Mouse (Mus musculus): ENCODE results near the gene Fam131b. TPM values are rescaled to one million over a fixed set of nuclear protein-coding genes. Genes with fewer than 3 reads are reported as not detected.

The Fam131b gene
- polyA plus RNA-seq, 1 experiment from 2014 or later, result not detected

DNA sequence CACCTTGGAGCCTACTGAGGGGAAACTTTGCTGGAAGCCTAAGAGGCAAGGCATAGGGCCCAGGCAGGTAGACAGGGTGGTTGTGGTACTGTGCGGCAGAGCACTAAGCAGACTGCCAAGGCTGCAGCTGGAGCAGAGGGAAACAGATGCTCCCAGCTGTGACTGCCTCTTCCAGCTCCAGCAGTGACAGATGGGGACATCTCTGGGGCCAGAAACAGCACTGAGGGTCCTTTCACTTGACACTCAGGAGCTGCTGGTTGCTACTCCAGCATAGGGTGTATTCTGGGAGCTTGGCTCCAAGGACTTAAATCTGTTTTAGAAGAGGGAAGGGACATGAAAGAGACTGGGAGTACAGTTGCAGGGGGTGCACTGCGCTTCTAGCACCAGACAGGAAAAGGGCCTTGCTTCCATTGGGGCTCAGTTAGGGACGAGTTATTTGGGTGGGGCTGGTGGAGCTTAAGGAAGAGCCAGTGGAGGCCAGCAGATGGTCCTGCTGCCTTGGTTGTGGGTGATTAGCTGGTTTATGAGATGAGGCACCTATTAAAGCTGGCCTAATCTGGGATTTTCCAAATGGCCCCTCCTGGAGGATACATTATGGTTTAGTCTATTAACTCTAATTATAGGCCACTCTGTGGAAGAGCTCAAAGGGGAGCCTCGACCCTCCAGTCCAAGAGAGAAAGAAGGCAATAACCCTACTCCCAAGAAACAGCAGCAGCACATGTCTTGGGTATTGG, 46.4 kb upstream of the Fam131b start:
- WGBS, result 54% methylated on average over 4 of the region's 4 CpGs
- H3K9ac ChIP-seq (ENCODE audit: low read depth, low read length), result no peak overlapping the region
- H3K27ac ChIP-seq, result no peak overlapping the region
- no peak for ATAC-seq (replicated peaks; ENCODE audit: low FRiP score, low read depth)
- H3K9me3 ChIP-seq (replicated peaks; ENCODE audit: low read length), result no peaks in the 10 kb centered on the region
- DNase-seq (ENCODE audit: low spot score), result no peak
- no peak overlapping the region for H3K4me2 ChIP-seq (ENCODE audit: low read length)
- no peaks in the 10 kb centered on the region for H3K36me3 ChIP-seq (ENCODE audit: insufficient read depth, low read length)
- TF ChIP-seq CTCF (IDR thresholded peaks at IDR 0.05; ENCODE audit: low read depth), result no peak
- peaks cover 13% of the 10 kb centered on the region; the same call in 1 of the 2 replicates for H3K4me1 ChIP-seq (replicated peaks; ENCODE audit: insufficient read depth, low read length)
- H3K27me3 ChIP-seq (ENCODE audit: insufficient read depth, low read length), result no peaks in the 10 kb centered on the region
- H3K4me3 ChIP-seq (replicated peaks; ENCODE audit: low read depth, low read length), result no peak overlapping the region

DNA sequence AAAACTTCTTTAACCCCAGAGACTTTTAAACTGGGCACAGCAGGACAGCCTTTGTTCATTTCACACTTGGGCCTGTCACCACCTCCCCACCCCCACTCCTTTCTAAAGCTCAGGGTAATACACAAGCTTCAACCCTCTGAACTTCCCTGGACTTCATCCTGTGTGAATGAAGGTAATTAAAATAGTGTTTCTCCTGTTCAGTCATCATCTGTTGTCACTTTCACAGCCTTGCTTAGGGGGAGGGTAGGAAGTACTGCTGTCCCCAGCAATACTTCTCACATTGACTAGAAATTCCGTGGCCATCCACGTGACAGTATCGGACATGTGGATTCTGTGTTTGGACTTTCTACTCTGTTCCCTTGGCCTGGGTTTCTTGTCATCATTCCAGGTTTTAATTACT, 45.4 kb upstream of the Fam131b start:
- no peak overlapping the region for H3K9ac ChIP-seq (ENCODE audit: low read depth, low read length)
- H3K27me3 ChIP-seq (ENCODE audit: insufficient read depth, low read length), result no peaks in the 10 kb centered on the region
- H3K4me2 ChIP-seq (ENCODE audit: low read length), result no peak overlapping the region
- peaks cover 13% of the 10 kb centered on the region; the same call in 1 of the 2 replicates for H3K4me1 ChIP-seq (replicated peaks; ENCODE audit: insufficient read depth, low read length)
- ATAC-seq (replicated peaks; ENCODE audit: low FRiP score, low read depth), result no peak
- H3K36me3 ChIP-seq (ENCODE audit: insufficient read depth, low read length), result no peaks in the 10 kb centered on the region
- TF ChIP-seq CTCF (IDR thresholded peaks at IDR 0.05; ENCODE audit: low read depth), result no peak
- H3K9me3 ChIP-seq (replicated peaks; ENCODE audit: low read length), result no peaks in the 10 kb centered on the region
- no peak overlapping the region for H3K4me3 ChIP-seq (replicated peaks; ENCODE audit: low read depth, low read length)
- 34% methylated on average over 3 of the region's 3 CpGs for WGBS
- DNase-seq (ENCODE audit: low spot score), result no peak
- H3K27ac ChIP-seq, result no peak overlapping the region

DNA sequence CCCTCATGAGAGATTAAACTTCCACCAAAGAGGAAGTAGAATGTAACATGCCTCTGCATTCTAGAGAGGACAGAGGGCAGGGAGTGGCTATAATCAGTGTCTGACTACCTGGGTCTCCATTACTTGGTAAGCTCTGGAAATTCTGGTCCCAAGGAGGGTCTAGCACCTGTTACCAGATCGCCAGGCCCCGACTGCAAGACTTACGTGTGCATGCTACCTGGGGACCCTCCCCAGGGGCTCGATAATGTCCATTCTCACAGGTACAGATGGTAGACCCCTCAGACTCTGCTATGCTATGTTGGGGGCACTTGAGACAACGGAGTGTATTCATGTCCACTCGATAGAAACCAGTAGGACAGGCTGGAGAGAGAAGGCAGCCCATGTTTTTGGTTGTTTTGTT, 40.8 kb upstream of the Fam131b start:
- Histone ChIP-seq H3K9me3 (replicated peaks; ENCODE audit: low read length) (no peaks in the 10 kb centered on the region), H3K4me1 (replicated peaks; ENCODE audit: insufficient read depth, low read length) (no peaks in the 10 kb centered on the region), H3K27ac (no peak overlapping the region), H3K27me3 (ENCODE audit: insufficient read depth, low read length) (no peaks in the 10 kb centered on the region), H3K9ac (ENCODE audit: low read depth, low read length) (no peak overlapping the region), H3K4me2 (ENCODE audit: low read length) (no peak overlapping the region), H3K4me3 (replicated peaks; ENCODE audit: low read depth, low read length) (no peak overlapping the region), H3K36me3 (ENCODE audit: insufficient read depth, low read length) (peaks cover 4% of the 10 kb centered on the region)
- no peak for DNase-seq (ENCODE audit: low spot score)
- no peak for TF ChIP-seq CTCF (IDR thresholded peaks at IDR 0.05; ENCODE audit: low read depth)
- 92% methylated on average over 6 of the region's 6 CpGs for WGBS
- no peak for ATAC-seq (replicated peaks; ENCODE audit: low FRiP score, low read depth)

DNA sequence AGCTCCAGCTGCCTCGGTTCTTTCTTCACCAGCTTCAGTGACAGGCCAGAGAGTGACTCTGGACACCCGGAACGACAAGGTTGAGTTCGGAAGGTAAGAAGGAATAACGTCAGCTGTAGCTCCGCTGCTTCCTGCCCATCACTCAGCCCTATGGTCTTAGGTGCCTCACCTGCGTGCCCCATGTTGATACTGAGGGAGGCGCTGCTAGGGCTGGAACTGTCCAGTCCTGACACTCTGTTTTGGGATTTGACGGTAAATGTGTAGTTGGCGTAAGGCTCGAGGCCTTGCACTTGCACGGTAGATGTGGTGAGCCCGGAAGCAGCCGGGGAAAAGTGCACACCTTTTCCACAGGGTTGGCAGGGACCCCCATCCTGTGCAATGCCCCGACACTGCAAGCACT, 40.2 kb upstream of the Fam131b start:
- H3K36me3 ChIP-seq (ENCODE audit: insufficient read depth, low read length), result peaks cover 10% of the 10 kb centered on the region
- H3K4me3 ChIP-seq (replicated peaks; ENCODE audit: low read depth, low read length), result no peak overlapping the region
- H3K4me2 ChIP-seq (ENCODE audit: low read length), result no peak overlapping the region
- ATAC-seq (replicated peaks; ENCODE audit: low FRiP score, low read depth), result no peak
- no peak overlapping the region for H3K27ac ChIP-seq
- H3K9ac ChIP-seq (ENCODE audit: low read depth, low read length), result no peak overlapping the region
- H3K9me3 ChIP-seq (replicated peaks; ENCODE audit: low read length), result no peaks in the 10 kb centered on the region
- H3K4me1 ChIP-seq (replicated peaks; ENCODE audit: insufficient read depth, low read length), result no peaks in the 10 kb centered on the region
- DNase-seq (ENCODE audit: low spot score), result no peak
- no peak for TF ChIP-seq CTCF (IDR thresholded peaks at IDR 0.05; ENCODE audit: low read depth)
- 88% methylated on average over 15 of the region's 15 CpGs for WGBS
- no peaks in the 10 kb centered on the region for H3K27me3 ChIP-seq (ENCODE audit: insufficient read depth, low read length)

DNA sequence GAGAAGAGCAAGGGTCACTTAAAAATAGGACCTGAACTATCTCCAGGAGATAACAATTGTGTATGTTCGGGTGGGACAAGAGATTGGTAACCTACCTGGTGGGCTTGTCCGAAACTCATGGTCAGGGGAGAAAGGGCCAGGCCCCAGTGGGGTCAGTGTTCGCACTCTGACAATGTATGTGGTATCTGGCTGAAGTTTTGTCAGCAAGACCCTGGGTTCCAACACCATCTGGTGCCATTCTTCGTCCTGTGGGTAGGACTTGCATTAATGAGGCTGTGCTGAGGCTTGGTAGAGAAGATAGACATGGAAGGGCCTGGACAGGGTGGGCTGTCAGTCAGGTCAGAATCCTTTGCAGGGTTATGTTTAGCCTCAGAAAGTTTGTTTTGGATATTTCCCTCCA, 39.6 kb upstream of the Fam131b start:
- Histone ChIP-seq H3K4me3 (replicated peaks; ENCODE audit: low read depth, low read length) (no peak overlapping the region), H3K9ac (ENCODE audit: low read depth, low read length) (no peak overlapping the region), H3K27ac (no peak overlapping the region), H3K4me2 (ENCODE audit: low read length) (no peak overlapping the region), H3K36me3 (ENCODE audit: insufficient read depth, low read length) (peaks cover 16% of the 10 kb centered on the region), H3K9me3 (replicated peaks; ENCODE audit: low read length) (no peaks in the 10 kb centered on the region), H3K27me3 (ENCODE audit: insufficient read depth, low read length) (no peaks in the 10 kb centered on the region), H3K4me1 (replicated peaks; ENCODE audit: insufficient read depth, low read length) (no peaks in the 10 kb centered on the region)
- no peak for TF ChIP-seq CTCF (IDR thresholded peaks at IDR 0.05; ENCODE audit: low read depth)
- ATAC-seq (replicated peaks; ENCODE audit: low FRiP score, low read depth), result no peak
- whole genome bisulfite sequencing, result 85% methylated on average over 4 of the region's 4 CpGs
- DNase-seq (ENCODE audit: low spot score), result no peak

DNA sequence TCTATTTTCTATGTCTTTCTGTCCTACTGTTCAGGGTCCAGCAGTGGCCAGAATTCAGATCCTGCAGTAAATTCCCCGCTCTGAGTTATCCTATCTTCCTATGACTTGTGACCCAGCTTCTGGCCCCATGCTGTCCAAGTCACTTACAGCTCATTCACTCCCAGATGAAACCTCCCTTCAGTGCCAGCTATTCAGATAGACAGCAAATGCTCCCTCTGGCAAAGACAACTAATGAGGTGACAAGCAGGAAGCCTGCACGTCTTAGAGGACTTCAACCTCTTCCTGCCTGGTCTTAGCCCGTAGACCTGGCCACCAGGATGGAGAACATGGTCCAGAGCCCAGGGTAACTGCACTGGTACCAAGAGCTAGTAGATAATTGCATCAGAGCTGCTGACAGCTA, 38.5 kb upstream of the Fam131b start:
- Histone ChIP-seq H3K36me3 (ENCODE audit: insufficient read depth, low read length) (peaks cover 26% of the 10 kb centered on the region), H3K9me3 (replicated peaks; ENCODE audit: low read length) (no peaks in the 10 kb centered on the region), H3K27ac (no peak overlapping the region), H3K9ac (ENCODE audit: low read depth, low read length) (no peak overlapping the region), H3K4me1 (replicated peaks; ENCODE audit: insufficient read depth, low read length) (no peaks in the 10 kb centered on the region), H3K4me3 (replicated peaks; ENCODE audit: low read depth, low read length) (no peak overlapping the region), H3K4me2 (ENCODE audit: low read length) (no peak overlapping the region), H3K27me3 (ENCODE audit: insufficient read depth, low read length) (no peaks in the 10 kb centered on the region)
- 44% methylated on average over 3 of the region's 3 CpGs for WGBS
- no peak for DNase-seq (ENCODE audit: low spot score)
- no peak for ATAC-seq (replicated peaks; ENCODE audit: low FRiP score, low read depth)
- no peak for TF ChIP-seq CTCF (IDR thresholded peaks at IDR 0.05; ENCODE audit: low read depth)

DNA sequence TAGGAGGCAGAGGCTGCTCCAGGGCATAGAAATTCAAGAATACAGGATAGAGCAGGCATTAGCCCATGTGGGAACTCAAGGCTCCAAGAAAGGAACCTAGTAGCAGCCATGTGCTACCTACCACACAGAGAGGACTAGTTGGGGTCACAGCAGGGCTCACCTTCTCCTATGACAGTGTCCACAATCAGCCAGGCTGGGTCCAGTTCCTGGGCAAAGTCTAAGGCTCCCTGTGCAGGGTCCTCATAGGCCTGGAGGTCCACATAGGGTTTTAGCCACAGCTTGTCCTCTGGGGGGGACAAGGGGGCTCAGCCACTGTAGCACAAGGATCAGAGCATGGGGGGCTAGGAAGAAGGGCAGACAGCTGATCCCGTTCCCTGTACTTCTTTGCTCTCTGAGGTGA, 38.1 kb upstream of the Fam131b start:
- Histone ChIP-seq H3K27me3 (ENCODE audit: insufficient read depth, low read length) (no peaks in the 10 kb centered on the region), H3K4me3 (replicated peaks; ENCODE audit: low read depth, low read length) (no peak overlapping the region), H3K36me3 (ENCODE audit: insufficient read depth, low read length) (peaks cover 31% of the 10 kb centered on the region), H3K9me3 (replicated peaks; ENCODE audit: low read length) (no peaks in the 10 kb centered on the region), H3K9ac (ENCODE audit: low read depth, low read length) (no peak overlapping the region), H3K4me2 (ENCODE audit: low read length) (no peak overlapping the region), H3K27ac (no peak overlapping the region), H3K4me1 (replicated peaks; ENCODE audit: insufficient read depth, low read length) (no peaks in the 10 kb centered on the region)
- ATAC-seq (replicated peaks; ENCODE audit: low FRiP score, low read depth) (no peak), DNase-seq (ENCODE audit: low spot score) (no peak)
- 100% methylated on average over 1 of the region's 1 CpGs for WGBS
- no peak for TF ChIP-seq CTCF (IDR thresholded peaks at IDR 0.05; ENCODE audit: low read depth)
